ENCODE assay signal across 25 mouse cellular contexts in the genomic region with DNA sequence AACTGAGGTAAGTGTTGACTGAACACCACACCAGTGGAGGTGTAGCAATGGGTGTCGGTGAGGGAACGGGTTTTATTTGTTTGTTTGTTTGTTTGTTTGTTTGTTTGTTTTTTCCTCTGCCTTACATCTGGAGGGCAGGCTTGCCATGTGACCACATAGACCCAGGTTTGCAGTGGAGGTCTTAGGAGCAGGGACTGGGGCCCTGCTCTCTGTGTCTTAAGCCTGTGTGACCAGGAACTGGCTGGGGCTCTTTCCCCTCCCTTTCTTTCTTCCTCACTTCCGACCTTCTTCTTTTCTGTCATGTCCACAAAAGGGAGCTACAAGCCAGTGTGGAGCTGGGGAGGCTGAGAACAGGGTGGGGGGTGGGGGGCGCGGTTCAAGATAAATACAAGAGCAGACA. TPM values are rescaled to one million over a fixed set of nuclear protein-coding genes. Genes with fewer than 3 reads are reported as not detected.
DNase-seq lines count a peak whose midpoint lies in the region; ATAC-seq and TF ChIP-seq lines count a peak whose summit lies in the region.
"Had no signal": no experiment of that assay in that cellular context is flagged by ENCODE, and none has a peak within 500 bp of the region (broad histone marks: within the 10 kb centered on the region; RNA-seq: fewer than 3 reads in every experiment).

No protein-coding gene starts in this region.

- no peak for TF ChIP-seq POLR2A in bone marrow, adult 2 months (IDR thresholded peaks at IDR 0.05; ENCODE audit: borderline replicate concordance, control insufficient read depth, low read depth, low read length)

- peak overlapping the region; percentile 0; the same call in 1 of the 2 replicates for H3K4me2 ChIP-seq in liver, postnatal 0 days (ENCODE audit: low read depth, low read length)
- H3K4me2 ChIP-seq in liver, embryonic 11.5 days: no peak overlapping the region
- H3K4me2 ChIP-seq: embryonic facial prominence, embryonic 12.5 days; forebrain, embryonic 13.5 days; forebrain, embryonic 15.5 days had no signal

- no peaks in the 10 kb centered on the region for H3K9me3 ChIP-seq in liver, postnatal 0 days (ENCODE audit: low read length)
- H3K9me3 ChIP-seq in liver, embryonic 11.5 days (ENCODE audit: control insufficient read depth, low read length): no peaks in the 10 kb centered on the region
- H3K9me3 ChIP-seq: embryonic facial prominence, embryonic 10.5 days; embryonic facial prominence, embryonic 12.5 days; forebrain, embryonic 13.5 days; forebrain, embryonic 15.5 days had no signal

- no peaks in the 10 kb centered on the region for H3K27me3 ChIP-seq in liver, postnatal 0 days (ENCODE audit: insufficient read depth, low read length)
- H3K27me3 ChIP-seq in liver, embryonic 11.5 days (replicated peaks; ENCODE audit: control insufficient read depth, insufficient read depth, low read length): no peaks in the 10 kb centered on the region
- H3K27me3 ChIP-seq: embryonic facial prominence, embryonic 12.5 days; forebrain, embryonic 13.5 days; forebrain, embryonic 15.5 days had no signal

- 0 out of 2 replicates have a peak overlapping the region, but pooled peaks have one; percentile 8 for H3K27ac ChIP-seq in liver, postnatal 0 days (ENCODE audit: low read depth)
- H3K27ac ChIP-seq in liver, embryonic 11.5 days (ENCODE audit: low read depth, low read length): no peak overlapping the region
- H3K27ac ChIP-seq in bone marrow, adult 2 months (ENCODE audit: control insufficient read depth, insufficient read depth, low read depth, low read length, poor library complexity): peak overlapping the region; percentile 79
- no peak overlapping the region for H3K27ac ChIP-seq in layer of hippocampus, adult 2 months
- H3K27ac ChIP-seq: embryonic facial prominence, embryonic 12.5 days; forebrain, embryonic 13.5 days; forebrain, embryonic 15.5 days had no signal

- H3K4me3 ChIP-seq in liver, postnatal 0 days (ENCODE audit: low read depth, low read length): peak overlapping the region; percentile 29
- no peak overlapping the region for H3K4me3 ChIP-seq in liver, embryonic 11.5 days (ENCODE audit: low read depth, low read length)
- peak overlapping the region; percentile 64 for H3K4me3 ChIP-seq in bone marrow, adult 2 months (replicated peaks; ENCODE audit: control insufficient read depth, low read depth, low read length)
- H3K4me3 ChIP-seq in layer of hippocampus, adult 2 months: no peak overlapping the region
- H3K4me3 ChIP-seq: embryonic facial prominence, embryonic 10.5 days; embryonic facial prominence, embryonic 12.5 days; forebrain, embryonic 13.5 days; forebrain, embryonic 15.5 days had no signal

- TF ChIP-seq EP300 in liver, postnatal 0 days (IDR thresholded peaks at IDR 0.05; ENCODE audit: low read depth): no peak

- no peak for ATAC-seq in liver, postnatal 0 days
- no peak for ATAC-seq in liver, embryonic 11.5 days (replicated peaks; ENCODE audit: low FRiP score)
- ATAC-seq: CD4-positive, CD25-positive, alpha-beta regulatory T cell, adult 4 months; forebrain, embryonic 13.5 days; forebrain, embryonic 15.5 days; forebrain, postnatal 0 days had no signal

- 0 out of 2 replicates have a peak overlapping the region, but pooled peaks have one; percentile 4 for H3K9ac ChIP-seq in liver, postnatal 0 days (replicated peaks)
- H3K9ac ChIP-seq in liver, embryonic 11.5 days (ENCODE audit: low read depth, low read length): no peak overlapping the region
- H3K9ac ChIP-seq: embryonic facial prominence, embryonic 12.5 days; forebrain, embryonic 13.5 days; forebrain, embryonic 15.5 days; forebrain, postnatal 0 days had no signal

- no peak for DNase-seq in liver, postnatal 0 days
- no peak for DNase-seq in liver, embryonic 11.5 days (ENCODE audit: low spot score)
- peak; percentile 52 for DNase-seq in A20 (ENCODE audit: low read depth, low spot score)
- DNase-seq in thymus, postnatal 10 days (ENCODE audit: low spot score in 2 of 2): no peak
- no peak for DNase-seq in layer of hippocampus, adult 2 months (ENCODE audit: low spot score in 2 of 2)
- DNase-seq: adrenal gland, adult 2 months; adrenal gland, postnatal 10 days; adrenal gland, postnatal 25 days; cerebellum, adult 11-12 months; cerebellum, adult 2 months; cerebellum, adult 9-10 months; cerebellum, postnatal 10 days; cerebellum, postnatal 25 days; forebrain, postnatal 0 days had no signal

- 67% methylated on average over 5 of the region's 5 CpGs for WGBS in liver, postnatal 0 days (ENCODE audit: insufficient replicate concordance)
- WGBS in liver, embryonic 11.5 days: 73% methylated on average over 5 of the region's 5 CpGs
- 71% methylated on average over 5 of the region's 5 CpGs for WGBS in bone marrow, adult 2 months

- peaks cover 9% of the 10 kb centered on the region for H3K4me1 ChIP-seq in liver, postnatal 0 days (ENCODE audit: insufficient read depth)
- H3K4me1 ChIP-seq in liver, embryonic 11.5 days (replicated peaks; ENCODE audit: control insufficient read depth, insufficient read depth, low read length): peaks cover 10% of the 10 kb centered on the region
- peaks cover 1% of the 10 kb centered on the region; the same call in 1 of the 2 replicates for H3K4me1 ChIP-seq in bone marrow, adult 2 months (ENCODE audit: control insufficient read depth, insufficient read depth, low read length)
- H3K4me1 ChIP-seq: embryonic facial prominence, embryonic 12.5 days; forebrain, embryonic 13.5 days had no signal

- no peak for TF ChIP-seq CTCF in liver, postnatal 0 days (IDR thresholded peaks at IDR 0.05; ENCODE audit: low read depth)
- no peak for TF ChIP-seq CTCF in bone marrow, adult 2 months (IDR thresholded peaks at IDR 0.05; ENCODE audit: control insufficient read depth, insufficient read depth, low read length)
- TF ChIP-seq CTCF in layer of hippocampus, adult 2 months (conservative IDR thresholded peaks at IDR 0.05): no peak

- H3K36me3 ChIP-seq in liver, postnatal 0 days (replicated peaks; ENCODE audit: insufficient read depth, low read length): no peaks in the 10 kb centered on the region
- no peaks in the 10 kb centered on the region for H3K36me3 ChIP-seq in liver, embryonic 11.5 days (ENCODE audit: control insufficient read depth, insufficient read depth, low read length)
- H3K36me3 ChIP-seq: embryonic facial prominence, embryonic 10.5 days; embryonic facial prominence, embryonic 12.5 days; forebrain, embryonic 15.5 days had no signal

RNA-seq across cellular contexts. Expression of a gene that starts 0.8 kb away (rescaled TPM):
- polyA plus RNA-seq in liver, postnatal 0 days (2015; fragmentation: Nextera tagmentation; extraction: Ambion mirVana): 32.0 and 34.0 TPM in 2 replicates
- polyA plus RNA-seq in liver, embryonic 11.5 days (2014; fragmentation: Nextera tagmentation; extraction: Ambion mirVana): 0.12 TPM in 1 of 2 replicates, not detected in the other
- 82.1 and 126 TPM in 2 replicates for polyA plus RNA-seq in bone marrow, adult 2 months (2011; ENCODE audit: insufficient read depth, insufficient read length, low replicate concordance, missing spikeins)
- not detected for total RNA-seq in layer of hippocampus, adult 2 months (2021)

RNA-seq across cellular contexts. Expression of a gene that starts 4.8 kb away (rescaled TPM):
- polyA plus RNA-seq in liver, postnatal 0 days (2015; fragmentation: Nextera tagmentation; extraction: Ambion mirVana): 30.2 and 30.4 TPM in 2 replicates
- polyA plus RNA-seq in liver, embryonic 11.5 days (2014; fragmentation: Nextera tagmentation; extraction: Ambion mirVana): 98.6 and 103 TPM in 2 replicates
- 178 and 354 TPM in 2 replicates for polyA plus RNA-seq in bone marrow, adult 2 months (2011; ENCODE audit: insufficient read depth, insufficient read length, low replicate concordance, missing spikeins)
- 10 to 100 TPM; 88.3 to 100.0 TPM for total RNA-seq in layer of hippocampus, adult 2 months (2021)

RNA-seq across cellular contexts. Expression of a gene that starts 13.8 kb away (rescaled TPM):
- 1,140 and 1,164 TPM in 2 replicates for polyA plus RNA-seq in liver, postnatal 0 days (2015; fragmentation: Nextera tagmentation; extraction: Ambion mirVana)
- 2,415 and 2,620 TPM in 2 replicates for polyA plus RNA-seq in liver, embryonic 11.5 days (2014; fragmentation: Nextera tagmentation; extraction: Ambion mirVana)
- polyA plus RNA-seq in bone marrow, adult 2 months (2011; ENCODE audit: insufficient read depth, insufficient read length, low replicate concordance, missing spikeins): 866 and 1,228 TPM in 2 replicates
- total RNA-seq in layer of hippocampus, adult 2 months (2021): 100 to 1,000 TPM; 501 to 525 TPM

RNA-seq across cellular contexts. Expression of a gene that starts 28.1 kb away (rescaled TPM):
- polyA plus RNA-seq in liver, postnatal 0 days (2015; fragmentation: Nextera tagmentation; extraction: Ambion mirVana): not detected in 2 replicates
- not detected in 2 replicates for polyA plus RNA-seq in liver, embryonic 11.5 days (2014; fragmentation: Nextera tagmentation; extraction: Ambion mirVana)
- not detected in 2 replicates for polyA plus RNA-seq in bone marrow, adult 2 months (2011; ENCODE audit: insufficient read depth, insufficient read length, low replicate concordance, missing spikeins)
- not detected for total RNA-seq in layer of hippocampus, adult 2 months (2021)
- total RNA-seq: adrenal gland, adult 2 months; adrenal gland, postnatal 10 days; adrenal gland, postnatal 25 days; forebrain, postnatal 0 days; MEL had no signal
- polyA plus RNA-seq: adrenal gland, adult 2 months; CD4-positive, CD25-positive, alpha-beta regulatory T cell, adult 4 months; cerebellum, adult 2 months; cortical plate, adult 2 months; embryonic facial prominence, embryonic 10.5 days; embryonic facial prominence, embryonic 12.5 days; embryonic facial prominence, embryonic 14.5 days; forebrain, embryonic 11.5 days; forebrain, embryonic 15.5 days had no signal

RNA-seq across cellular contexts. Expression of a gene that starts 28.2 kb away (rescaled TPM):
- not detected in 2 replicates for polyA plus RNA-seq in liver, postnatal 0 days (2015; fragmentation: Nextera tagmentation; extraction: Ambion mirVana)
- not detected in 2 replicates for polyA plus RNA-seq in liver, embryonic 11.5 days (2014; fragmentation: Nextera tagmentation; extraction: Ambion mirVana)
- polyA plus RNA-seq in bone marrow, adult 2 months (2011; ENCODE audit: insufficient read depth, insufficient read length, low replicate concordance, missing spikeins): not detected in 2 replicates
- total RNA-seq in layer of hippocampus, adult 2 months (2021): not detected
- total RNA-seq: adrenal gland, adult 2 months; adrenal gland, postnatal 10 days; adrenal gland, postnatal 25 days; adrenal gland, postnatal 4 days; forebrain, postnatal 0 days; MEL had no signal
- polyA plus RNA-seq: adrenal gland, adult 2 months; CD4-positive, CD25-positive, alpha-beta regulatory T cell, adult 4 months; cerebellum, adult 2 months; cortical plate, adult 2 months; embryonic facial prominence, embryonic 10.5 days; embryonic facial prominence, embryonic 12.5 days; embryonic facial prominence, embryonic 14.5 days; forebrain, embryonic 11.5 days; forebrain, embryonic 13.5 days; forebrain, embryonic 15.5 days; forebrain, postnatal 0 days had no signal

Comparison
In these comparisons a context has a peak if more than half of its experiments do, and no peak if none do; other contexts are left out.
1. H3K27ac ChIP-seq: peak in liver, postnatal 0 days (single experiment) and bone marrow, adult 2 months (single experiment); none in liver, embryonic 11.5 days (single experiment) and layer of hippocampus, adult 2 months (single experiment).
2. H3K4me3 ChIP-seq: peak in liver, postnatal 0 days (single experiment) and bone marrow, adult 2 months (single experiment); none in liver, embryonic 11.5 days (single experiment) and layer of hippocampus, adult 2 months (single experiment).
3. RNA of a gene that starts 0.8 kb away (polyA plus RNA-seq): 82.1 to 126 TPM in bone marrow, adult 2 months and 32.0 to 34.0 TPM in liver, postnatal 0 days; 0.12 TPM in liver, embryonic 11.5 days; every median in the first group is over 10 times any median in the second.